Mouse (Mus musculus): ENCODE data around the gene Olfr578. TPM values are rescaled to one million over a fixed set of nuclear protein-coding genes. Genes with fewer than 3 reads are reported as not detected.

Olfr578 gene
- not detected in 2 replicates for polyA plus RNA-seq (2015; fragmentation: Nextera tagmentation; extraction: Ambion mirVana)

DNA sequence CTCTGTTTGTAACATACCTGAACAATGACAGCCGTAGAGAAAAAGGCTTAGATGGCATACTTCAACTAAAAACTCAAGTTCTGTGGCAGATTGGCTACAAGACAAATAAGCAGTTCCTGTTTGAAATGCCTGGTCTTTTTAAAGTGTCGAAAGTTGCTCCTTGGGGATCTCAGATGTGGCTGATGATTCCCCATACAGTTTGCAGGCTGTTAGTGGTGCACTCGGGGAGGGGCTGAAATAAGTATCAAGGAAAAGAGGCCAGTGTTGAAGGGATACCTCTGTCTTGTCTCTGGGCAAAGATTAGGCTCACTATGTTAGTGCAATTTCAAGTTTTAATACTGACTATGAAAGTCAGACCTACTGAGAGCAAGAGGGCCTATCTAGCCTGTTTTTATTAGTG lies at the start of gene Olfr578:
Gene Olfr578, minus strand, starts transcription at position 101 of the 400 bp plus-strand sequence.
- Histone ChIP-seq H3K36me3 (no peaks in the 10 kb centered on the region), H3K27me3 (no peaks in the 10 kb centered on the region), H3K9ac (no peak within 1 kb of the TSS), H3K9me3 (replicated peaks) (no peaks in the 10 kb centered on the region), H3K4me1 (replicated peaks) (no peaks in the 10 kb centered on the region), H3K27ac (no peak within 1 kb of the TSS), H3K4me2 (no peak within 1 kb of the TSS), H3K4me3 (no peak within 1 kb of the TSS)
- ATAC-seq (replicated peaks; ENCODE audit: insufficient number of reproducible peaks, insufficient read depth, low FRiP score, low read depth), result no peak
- 48% methylated on average over 3 of the region's 3 CpGs for WGBS

DNA sequence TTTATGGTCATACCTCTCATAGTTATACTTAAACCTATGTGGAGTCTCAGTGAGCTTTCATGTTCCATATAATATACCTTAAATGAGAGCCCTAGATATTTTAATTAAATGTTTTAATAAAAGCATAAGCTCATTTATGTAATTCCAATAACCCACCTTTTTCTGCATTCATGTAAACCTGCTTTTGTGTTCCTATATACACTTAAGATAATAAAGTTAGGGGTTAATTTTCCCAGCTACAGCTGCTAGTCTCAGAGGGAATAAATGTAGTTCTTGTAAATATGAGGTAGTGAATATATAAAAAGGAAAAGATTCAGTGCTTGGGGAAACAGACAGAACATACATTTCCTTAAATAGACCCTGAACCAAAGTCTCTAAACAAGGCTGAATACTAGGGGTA lies 48.6 kb upstream of the Olfr578 start, which contains the start of gene Olfr582:
Gene Olfr582, plus strand, starts transcription at position 301 of the 400 bp plus-strand sequence.
- Histone ChIP-seq H3K27me3 (no peaks in the 10 kb centered on the region), H3K4me3 (no peak within 1 kb of the TSS), H3K36me3 (no peaks in the 10 kb centered on the region), H3K4me1 (replicated peaks) (no peaks in the 10 kb centered on the region), H3K9me3 (replicated peaks) (no peaks in the 10 kb centered on the region), H3K27ac (no peak within 1 kb of the TSS), H3K4me2 (no peak within 1 kb of the TSS), H3K9ac (no peak within 1 kb of the TSS)
- ATAC-seq (replicated peaks; ENCODE audit: insufficient number of reproducible peaks, insufficient read depth, low FRiP score, low read depth), result no peak

DNA sequence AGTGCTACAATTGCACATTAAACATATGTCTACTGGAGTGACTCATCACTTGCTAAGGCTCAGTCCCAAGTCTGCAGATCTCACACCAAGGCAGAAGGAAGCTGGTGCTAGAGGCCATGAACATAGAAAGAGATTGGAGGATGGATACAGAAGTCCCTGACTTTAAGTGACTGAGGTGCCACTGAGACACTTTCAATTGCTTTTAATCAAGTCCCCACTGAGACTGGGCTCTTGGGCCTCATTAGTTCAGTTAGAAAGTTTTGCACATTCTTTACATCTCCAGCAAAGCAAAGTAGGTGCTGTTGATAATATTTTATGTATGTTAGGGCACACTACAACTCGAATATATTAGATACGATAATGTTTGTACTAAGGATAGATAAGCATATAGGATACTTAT lies 13.3 kb downstream of the Olfr578 start, which contains the start of gene Olfr577:
Gene Olfr577, minus strand, starts transcription at position 101 of the 400 bp plus-strand sequence.
- WGBS, result 70% methylated on average over 2 of the region's 2 CpGs
- ATAC-seq (replicated peaks; ENCODE audit: insufficient number of reproducible peaks, insufficient read depth, low FRiP score, low read depth), result no peak
- Histone ChIP-seq H3K9ac (no peak within 1 kb of the TSS), H3K4me2 (no peak within 1 kb of the TSS), H3K9me3 (replicated peaks) (no peaks in the 10 kb centered on the region), H3K4me3 (no peak within 1 kb of the TSS), H3K27ac (no peak within 1 kb of the TSS), H3K36me3 (no peaks in the 10 kb centered on the region), H3K4me1 (replicated peaks) (no peaks in the 10 kb centered on the region), H3K27me3 (no peaks in the 10 kb centered on the region)

DNA sequence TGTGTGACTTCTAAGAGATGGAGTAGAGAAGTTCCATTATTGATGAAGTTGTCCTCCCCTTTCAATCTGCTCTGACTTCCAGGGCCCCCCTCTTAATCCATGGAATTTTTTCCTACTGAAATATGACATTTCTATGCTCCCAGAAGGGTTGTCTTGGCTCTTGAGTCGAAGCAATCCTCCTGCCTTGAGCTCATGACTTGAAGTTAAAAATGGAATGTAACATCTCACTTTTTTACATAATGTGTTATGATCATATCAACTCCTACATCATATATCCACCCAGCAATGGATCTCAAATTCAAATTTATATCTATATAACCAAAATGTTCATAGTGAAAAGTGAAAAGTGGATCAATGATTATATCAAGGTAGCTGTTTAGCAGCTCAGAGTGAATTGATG lies 14.7 kb downstream of the Olfr578 start:
- Histone ChIP-seq H3K36me3 (no peaks in the 10 kb centered on the region), H3K9me3 (replicated peaks) (no peaks in the 10 kb centered on the region), H3K4me2 (no peak overlapping the region), H3K4me1 (replicated peaks) (no peaks in the 10 kb centered on the region), H3K27me3 (no peaks in the 10 kb centered on the region), H3K9ac (no peak overlapping the region), H3K27ac (no peak overlapping the region), H3K4me3 (no peak overlapping the region)
- no peak for ATAC-seq (replicated peaks; ENCODE audit: insufficient number of reproducible peaks, insufficient read depth, low FRiP score, low read depth)
- 42% methylated on average over 1 of the region's 1 CpGs for WGBS

DNA sequence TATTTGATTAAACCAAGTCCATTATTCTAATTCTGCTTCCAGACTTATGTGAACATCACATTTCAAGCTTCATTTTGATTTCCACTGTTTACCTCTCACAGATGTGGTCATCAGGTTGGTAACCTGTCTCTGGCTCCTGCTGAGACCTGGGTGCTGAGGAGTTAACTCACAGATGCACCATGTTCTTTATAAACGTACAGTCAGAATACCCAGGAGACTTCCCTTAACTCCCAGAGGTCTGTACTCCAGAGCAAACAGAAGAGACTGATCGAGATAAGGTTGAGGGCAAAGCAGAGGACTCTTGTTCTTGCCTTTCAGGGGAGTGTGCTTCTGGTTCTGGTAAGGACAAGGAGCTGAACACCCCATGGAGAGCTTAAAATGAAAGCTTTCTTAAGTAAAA lies 26.8 kb downstream of the Olfr578 start, which contains the start of gene Olfr576:
Gene Olfr576, plus strand, starts transcription at position 301 of the 400 bp plus-strand sequence.
- 18% methylated on average over 2 of the region's 2 CpGs for WGBS
- H3K27ac ChIP-seq, result no peak within 1 kb of the TSS

DNA sequence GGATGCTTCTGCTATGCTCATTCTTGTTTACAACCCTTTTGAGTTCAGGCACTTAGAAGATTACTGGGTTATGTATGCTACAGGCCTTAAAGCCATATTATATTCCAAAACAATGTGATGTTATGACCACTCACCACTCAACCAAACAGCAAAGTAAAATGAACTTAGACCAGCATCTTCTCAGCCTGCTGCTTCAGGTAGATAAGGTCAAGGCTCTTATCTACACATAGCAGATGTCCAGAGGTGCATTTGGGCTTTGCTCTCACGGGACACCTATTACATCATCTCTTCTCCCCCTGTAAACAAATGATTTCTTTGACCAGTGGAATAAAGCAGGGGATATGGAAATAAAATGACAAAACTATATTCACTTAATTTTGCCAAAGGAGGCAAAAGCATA lies 30.5 kb downstream of the Olfr578 start, which contains the start of gene Olfr575:
Gene Olfr575, minus strand, starts transcription at position 183 of the 400 bp plus-strand sequence.
- Histone ChIP-seq H3K27ac (no peak within 1 kb of the TSS), H3K4me3 (no peak within 1 kb of the TSS), H3K9ac (no peak within 1 kb of the TSS), H3K4me1 (replicated peaks) (no peaks in the 10 kb centered on the region), H3K36me3 (no peaks in the 10 kb centered on the region), H3K27me3 (no peaks in the 10 kb centered on the region), H3K9me3 (replicated peaks) (no peaks in the 10 kb centered on the region), H3K4me2 (no peak within 1 kb of the TSS)
- 20% methylated on average over 1 of the region's 1 CpGs for WGBS
- ATAC-seq (replicated peaks; ENCODE audit: insufficient number of reproducible peaks, insufficient read depth, low FRiP score, low read depth), result no peak

More for the DNA sequence above, 26.8 kb downstream of the Olfr578 start, which contains the start of gene Olfr576:
- H3K9me3 ChIP-seq (replicated peaks), result no peaks in the 10 kb centered on the region
- ATAC-seq (replicated peaks; ENCODE audit: insufficient number of reproducible peaks, insufficient read depth, low FRiP score, low read depth), result no peak
- H3K9ac ChIP-seq, result no peak within 1 kb of the TSS
- no peaks in the 10 kb centered on the region for H3K36me3 ChIP-seq
- no peaks in the 10 kb centered on the region for H3K4me1 ChIP-seq (replicated peaks)
- no peak within 1 kb of the TSS for H3K4me3 ChIP-seq
- H3K27me3 ChIP-seq, result no peaks in the 10 kb centered on the region
- no peak within 1 kb of the TSS for H3K4me2 ChIP-seq

DNA sequence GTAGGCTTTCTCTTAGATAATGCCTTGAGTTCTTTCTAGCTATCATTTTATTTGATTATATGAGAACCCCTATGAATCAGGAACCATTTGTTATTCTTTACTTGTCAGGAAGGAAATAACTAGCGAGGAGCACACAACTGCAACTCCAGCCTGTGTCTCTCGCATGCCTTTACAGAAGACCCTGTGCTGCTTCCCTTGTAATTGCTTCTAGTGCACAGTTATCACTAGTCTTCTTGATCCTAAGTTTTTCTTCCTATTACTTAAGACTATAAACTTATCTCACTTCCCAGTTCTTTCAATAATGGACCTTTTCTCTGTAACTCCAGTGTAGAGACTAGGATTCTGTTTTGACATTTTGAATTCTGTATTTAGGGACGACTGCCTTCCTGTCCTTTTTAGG lies 31.0 kb downstream of the Olfr578 start:
- Histone ChIP-seq H3K27me3 (no peaks in the 10 kb centered on the region), H3K4me1 (replicated peaks) (no peaks in the 10 kb centered on the region), H3K4me2 (no peak overlapping the region), H3K27ac (no peak overlapping the region), H3K9me3 (replicated peaks) (no peaks in the 10 kb centered on the region), H3K36me3 (no peaks in the 10 kb centered on the region), H3K9ac (no peak overlapping the region), H3K4me3 (no peak overlapping the region)
- WGBS, result 62% methylated on average over 3 of the region's 3 CpGs
- ATAC-seq (replicated peaks; ENCODE audit: insufficient number of reproducible peaks, insufficient read depth, low FRiP score, low read depth), result no peak

DNA sequence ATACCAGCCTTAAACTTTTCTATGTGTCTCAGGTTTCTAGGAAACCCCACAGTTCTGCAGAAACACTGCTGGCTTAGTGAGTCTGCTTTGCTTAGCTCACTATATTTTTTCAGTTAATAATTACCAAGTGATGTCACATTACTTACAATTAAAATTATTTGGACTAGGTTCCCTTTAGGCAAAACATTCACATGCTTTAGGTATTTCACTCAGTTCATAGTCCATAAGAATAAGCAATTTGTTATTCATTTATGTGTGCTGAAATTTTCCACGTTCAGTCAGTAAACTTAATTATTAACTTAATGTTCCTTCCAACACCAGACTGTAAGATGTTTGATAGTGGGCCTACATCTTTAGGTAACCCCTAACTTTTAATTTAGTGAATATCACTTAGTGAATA lies 38.4 kb downstream of the Olfr578 start:
- H3K4me1 ChIP-seq (replicated peaks), result no peaks in the 10 kb centered on the region
- 58% methylated on average over 1 of the region's 1 CpGs for WGBS
- no peak overlapping the region for H3K4me3 ChIP-seq
- no peaks in the 10 kb centered on the region for H3K27me3 ChIP-seq
- no peaks in the 10 kb centered on the region for H3K36me3 ChIP-seq
- H3K27ac ChIP-seq, result no peak overlapping the region
- H3K9me3 ChIP-seq (replicated peaks), result no peaks in the 10 kb centered on the region
- H3K9ac ChIP-seq, result no peak overlapping the region
- no peak overlapping the region for H3K4me2 ChIP-seq
- ATAC-seq (replicated peaks; ENCODE audit: insufficient number of reproducible peaks, insufficient read depth, low FRiP score, low read depth), result no peak

DNA sequence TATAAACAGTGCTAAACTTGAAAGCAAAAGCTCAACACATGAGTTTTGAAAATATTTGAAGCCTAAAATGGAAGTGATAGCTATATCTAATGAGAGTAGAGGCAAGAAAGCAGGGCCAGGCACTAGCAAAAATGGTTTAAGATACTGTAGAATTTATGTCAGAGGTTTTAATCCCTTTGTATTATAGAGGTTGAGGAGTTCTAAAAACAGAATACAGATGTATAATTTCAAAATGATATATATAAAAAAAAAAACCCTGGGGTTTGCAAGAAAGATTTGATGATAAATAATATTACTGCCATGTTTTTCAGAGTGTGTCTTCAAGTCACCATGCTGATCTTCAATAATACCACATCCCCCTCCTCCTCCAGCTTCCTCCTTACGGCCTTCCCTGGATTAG lies 41.0 kb downstream of the Olfr578 start, which contains the start of gene Olfr574:
Gene Olfr574, plus strand, starts transcription at position 301 of the 400 bp plus-strand sequence.
- Histone ChIP-seq H3K4me1 (replicated peaks) (no peaks in the 10 kb centered on the region), H3K36me3 (no peaks in the 10 kb centered on the region), H3K4me2 (no peak within 1 kb of the TSS), H3K4me3 (no peak within 1 kb of the TSS), H3K27ac (no peak within 1 kb of the TSS), H3K9ac (no peak within 1 kb of the TSS), H3K9me3 (replicated peaks) (no peaks in the 10 kb centered on the region), H3K27me3 (no peaks in the 10 kb centered on the region)
- ATAC-seq (replicated peaks; ENCODE audit: insufficient number of reproducible peaks, insufficient read depth, low FRiP score, low read depth), result no peak
- 76% methylated on average over 1 of the region's 1 CpGs for WGBS

DNA sequence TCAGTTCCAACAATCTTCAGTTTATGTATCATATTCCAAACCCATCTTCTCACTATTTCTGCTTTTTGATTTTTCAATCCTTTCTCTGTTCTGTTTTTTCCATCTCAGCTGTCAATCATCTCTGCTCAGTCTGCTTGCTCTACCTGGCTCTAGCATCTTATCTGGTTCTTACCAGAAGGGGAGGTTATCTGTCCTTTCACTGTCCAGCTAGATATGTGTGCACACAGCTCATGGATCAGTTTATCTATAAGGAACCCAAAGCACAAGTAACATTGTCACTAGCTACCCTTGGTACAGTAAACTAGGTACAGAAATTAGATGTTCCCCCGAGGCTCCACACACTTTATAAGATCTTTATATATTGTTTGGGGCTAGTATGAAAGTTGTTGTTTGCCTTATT lies 45.7 kb downstream of the Olfr578 start:
- WGBS, result 71% methylated on average over 1 of the region's 1 CpGs
- Histone ChIP-seq H3K36me3 (no peaks in the 10 kb centered on the region), H3K27me3 (no peaks in the 10 kb centered on the region), H3K4me1 (replicated peaks) (no peaks in the 10 kb centered on the region), H3K9me3 (replicated peaks) (no peaks in the 10 kb centered on the region), H3K27ac (no peak overlapping the region), H3K4me3 (no peak overlapping the region), H3K9ac (no peak overlapping the region), H3K4me2 (no peak overlapping the region)
- ATAC-seq (replicated peaks; ENCODE audit: insufficient number of reproducible peaks, insufficient read depth, low FRiP score, low read depth), result no peak

DNA sequence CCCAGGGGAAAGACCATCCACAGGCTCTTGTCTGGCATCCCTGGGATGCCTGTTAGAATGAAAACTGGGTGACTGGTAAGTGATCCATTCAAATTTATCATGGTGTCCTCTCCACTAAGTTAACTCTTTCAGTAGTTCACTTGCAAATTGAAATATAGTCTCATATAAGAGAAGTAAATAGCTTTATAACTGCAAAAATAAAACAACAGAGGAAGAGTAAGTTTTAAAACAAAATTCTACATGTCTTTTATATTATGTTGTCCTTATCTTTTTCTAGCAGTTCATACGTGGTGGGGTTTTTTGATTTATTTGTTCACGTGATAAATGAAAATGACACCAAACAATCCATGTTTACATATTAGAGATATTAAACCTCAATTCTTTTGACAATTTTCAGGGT lies 46.6 kb downstream of the Olfr578 start, which contains the start of gene Olfr573-ps1:
Gene Olfr573-ps1, minus strand, starts transcription at position 101 of the 400 bp plus-strand sequence.
- ATAC-seq (replicated peaks; ENCODE audit: insufficient number of reproducible peaks, insufficient read depth, low FRiP score, low read depth), result no peak
- Histone ChIP-seq H3K4me1 (replicated peaks) (no peaks in the 10 kb centered on the region), H3K27me3 (no peaks in the 10 kb centered on the region), H3K4me2 (no peak within 1 kb of the TSS), H3K9me3 (replicated peaks) (no peaks in the 10 kb centered on the region), H3K9ac (no peak within 1 kb of the TSS), H3K36me3 (no peaks in the 10 kb centered on the region), H3K27ac (no peak within 1 kb of the TSS), H3K4me3 (no peak within 1 kb of the TSS)
- 78% methylated on average over 2 of the region's 2 CpGs for WGBS

All from heart, embryonic 15.5 days (tissue).